Mouse (Mus musculus) lung, postnatal 0 days (tissue): ENCODE results near the gene Evi2a.

ENCODE experiments used
- CTCF ChIP-seq: IDR thresholded peaks from 2 replicates; pipeline ENCODE4 v1.5.1; 2016; ENCODE audit warnings: antibody characterized with exemption, mild to moderate bottlenecking
- EP300 ChIP-seq: IDR thresholded peaks from 2 replicates; pipeline ENCODE4 v1.6.1; 2016; ENCODE audit warnings: antibody characterized with exemption, mild to moderate bottlenecking, control low read depth

DNA sequence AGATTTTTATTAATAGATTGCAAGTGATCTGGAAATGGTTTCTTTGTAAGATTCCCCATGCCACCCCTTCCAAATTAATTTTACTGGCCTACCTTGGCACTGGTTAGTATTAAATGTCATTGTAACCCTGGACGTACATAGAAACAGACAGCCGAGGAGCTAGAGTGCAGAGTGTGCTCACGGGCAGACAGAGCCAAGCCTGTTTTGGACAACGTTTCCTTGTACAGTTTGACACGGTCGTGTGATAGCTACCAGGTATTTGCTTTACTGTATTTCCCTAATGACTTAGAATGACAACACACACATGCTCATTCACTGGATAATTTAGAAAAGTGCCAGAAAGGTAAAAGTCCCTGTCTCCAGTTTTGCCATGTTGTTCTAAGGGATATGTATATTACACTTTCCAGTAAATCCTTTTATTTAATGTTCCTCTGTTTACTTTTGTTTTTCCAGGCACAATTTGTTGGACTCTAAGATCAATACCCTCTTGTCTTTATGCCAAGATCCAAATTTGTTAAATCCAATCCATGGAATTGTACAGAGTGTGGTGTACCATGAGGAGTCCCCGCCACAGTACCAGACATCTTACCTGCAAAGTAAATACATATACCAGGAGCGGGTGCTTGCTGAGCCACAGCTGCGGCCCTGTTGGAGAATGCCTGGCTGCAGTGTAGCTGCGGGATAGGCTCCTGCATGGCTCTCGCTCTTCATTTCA lies 37.9 kb upstream of the Evi2a start:
- TF ChIP-seq CTCF (no peak), EP300 (no peak)
